Mouse (Mus musculus) C2C12 (cell line): ENCODE measurements around the gene Ankrd39.

Experiments
- CTCF ChIP-seq: IDR thresholded peaks from one replicate; pipeline ENCODE4 v1.5.1; 2011; ENCODE audit not compliant: control insufficient read depth, insufficient read depth, insufficient read length
- MAX ChIP-seq: IDR thresholded peaks from one replicate; pipeline ENCODE4 v1.6.1; 2011; ENCODE audit warnings: mild to moderate bottlenecking, control low read depth
- MYOG ChIP-seq: IDR thresholded peaks from one replicate; pipeline ENCODE4 v1.6.1; 2011; ENCODE audit not compliant: control insufficient read depth, insufficient read length; ENCODE audit errors: extremely low read depth
- USF1 ChIP-seq: IDR thresholded peaks from one replicate; pipeline ENCODE4 v1.6.1; 2011; ENCODE audit warnings: low read depth, mild to moderate bottlenecking, control low read depth, moderate library complexity

DNA sequence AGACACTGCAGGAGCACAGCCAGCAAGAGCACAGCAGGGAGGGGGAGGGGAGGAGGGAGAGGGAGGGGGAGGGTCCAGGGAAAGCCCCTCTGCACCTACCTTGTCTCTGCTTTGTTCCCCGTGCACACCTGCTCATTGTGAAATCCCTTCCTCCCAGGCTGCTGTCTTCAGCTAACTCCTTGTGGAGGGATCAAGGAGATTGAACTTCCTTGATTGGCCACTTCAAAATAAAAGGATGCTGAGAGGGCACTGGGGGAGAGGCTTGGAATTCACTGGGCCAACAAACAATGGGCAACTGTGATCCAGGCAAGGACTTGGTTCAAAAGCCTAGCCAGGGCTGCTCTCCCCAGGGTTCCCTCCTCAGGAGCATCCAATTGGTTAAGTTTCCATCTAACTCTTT lies 45.9 kb upstream of the Ankrd39 start:
- TF ChIP-seq CTCF (no peak), MYOG (no peak), USF1 (no peak), MAX (no peak)
